Comparison of ENCODE assay signal across 8 mouse cellular contexts in genomic region chr4:139230376-139231120, GRCm38 (mm10). TPM values are rescaled to one million over a fixed set of nuclear protein-coding genes. Genes with fewer than 3 reads are reported as not detected.
DNase-seq lines count a peak whose midpoint lies in the region; ATAC-seq and TF ChIP-seq lines count a peak whose summit lies in the region.

No protein-coding gene starts in this region.

- H3K4me3 ChIP-seq in layer of hippocampus, adult 2 months, result no peak overlapping the region
- H3K4me3 ChIP-seq in brown adipose tissue, adult 24 weeks (ENCODE audit: insufficient read depth, low read depth, low read length), result no peak overlapping the region
- no peak overlapping the region for H3K4me3 ChIP-seq in kidney, embryonic 16.5 days (ENCODE audit: low read length)
- H3K4me3 ChIP-seq in myocyte, result no peak overlapping the region

- no peaks in the 10 kb centered on the region for H3K9me3 ChIP-seq in kidney, embryonic 16.5 days (ENCODE audit: low read length)

- no peak overlapping the region for H3K9ac ChIP-seq in kidney, embryonic 16.5 days (replicated peaks; ENCODE audit: low read length)

- H3K36me3 ChIP-seq in kidney, embryonic 16.5 days (ENCODE audit: insufficient read depth, low read length), result peaks cover 5% of the 10 kb centered on the region
- H3K36me3 ChIP-seq in myocyte (ENCODE audit: control insufficient read depth, insufficient read depth), result no peaks in the 10 kb centered on the region

- peaks cover 51% of the 10 kb centered on the region for H3K4me1 ChIP-seq in brown adipose tissue, adult 24 weeks (ENCODE audit: control insufficient read depth, insufficient read depth, insufficient read length, low read length)
- peaks cover 55% of the 10 kb centered on the region for H3K4me1 ChIP-seq in kidney, embryonic 16.5 days (ENCODE audit: insufficient read depth, low read length)

- 57% methylated on average over 11 of the region's 11 CpGs for WGBS in kidney, embryonic 16.5 days

- TF ChIP-seq POLR2A in myocyte (IDR thresholded peaks at IDR 0.05; ENCODE audit: insufficient read length, low read depth), result no peak

- H3ac ChIP-seq in myocyte (ENCODE audit: control insufficient read depth, insufficient read length), result no peak overlapping the region

- no peak for DNase-seq in layer of hippocampus, adult 2 months (ENCODE audit: low spot score in 2 of 2)
- no peak for DNase-seq in layer of hippocampus, adult 11-12 months (ENCODE audit: low spot score)
- DNase-seq in cerebellum, adult 9-11 months, result no peak
- DNase-seq in layer of hippocampus, adult 9-11 months, result no peak
- no peak for DNase-seq in ovary, postnatal 36 days (ENCODE audit: low spot score)

- no peaks in the 10 kb centered on the region for H3K27me3 ChIP-seq in kidney, embryonic 16.5 days (ENCODE audit: insufficient read depth, low read length)
- no peaks in the 10 kb centered on the region for H3K27me3 ChIP-seq in myocyte (ENCODE audit: control insufficient read depth, insufficient read depth, insufficient read length)

- no peak overlapping the region for H3K4me2 ChIP-seq in kidney, embryonic 16.5 days (replicated peaks; ENCODE audit: low read depth, low read length)
- peak overlapping the region; percentile 51 for H3K4me2 ChIP-seq in myocyte (ENCODE audit: low read depth)

- no peak for TF ChIP-seq CTCF in layer of hippocampus, adult 2 months (conservative IDR thresholded peaks at IDR 0.05)

- peaks cover 89% of the 10 kb centered on the region for H3K79me2 ChIP-seq in myocyte (ENCODE audit: control insufficient read depth, insufficient read depth)

- H3K27ac ChIP-seq in layer of hippocampus, adult 2 months, result peak overlapping the region; percentile 68
- 0 out of 2 replicates have a peak overlapping the region, but pooled peaks have one; percentile 13 for H3K27ac ChIP-seq in brown adipose tissue, adult 24 weeks (replicated peaks; ENCODE audit: low read depth, low read length)
- H3K27ac ChIP-seq in kidney, embryonic 16.5 days (ENCODE audit: low read length), result peak overlapping the region; percentile 1; the same call in 1 of the 2 replicates

- ATAC-seq in kidney, embryonic 16.5 days (ENCODE audit: low FRiP score, low TSS enrichment), result no peak

TF ChIP-seq in myocyte, 11 proteins besides CTCF, POLR2A, EP300 and RAD21:
- no peak for TF ChIP-seq USF1 (IDR thresholded peaks at IDR 0.05; ENCODE audit: low read depth)
- no peak for TF ChIP-seq E2F4 (IDR thresholded peaks at IDR 0.05; ENCODE audit: insufficient read depth)
- TF ChIP-seq MYOD1 (IDR thresholded peaks at IDR 0.05; ENCODE audit: control insufficient read depth in 1 of 3, insufficient read length in 2 of 3, low read depth in 2 of 3), result no peak
- TF ChIP-seq SRF (IDR thresholded peaks at IDR 0.05; ENCODE audit: control insufficient read depth, insufficient read length, low read depth), result no peak
- TF ChIP-seq CEBPB (IDR thresholded peaks at IDR 0.05; ENCODE audit: insufficient read depth, poor library complexity, severe bottlenecking), result no peak
- TF ChIP-seq TCF12 (IDR thresholded peaks at IDR 0.05; ENCODE audit: insufficient read depth, poor library complexity, severe bottlenecking), result no peak
- no peak for TF ChIP-seq REST (IDR thresholded peaks at IDR 0.05; ENCODE audit: insufficient read depth, insufficient read length)
- no peak for TF ChIP-seq MAX (IDR thresholded peaks at IDR 0.05; ENCODE audit: low read depth)
- no peak for TF ChIP-seq TCF3 (IDR thresholded peaks at IDR 0.05; ENCODE audit: insufficient read length, low read depth)
- TF ChIP-seq MYOG (IDR thresholded peaks at IDR 0.05; ENCODE audit: control insufficient read depth in 1 of 3, insufficient read depth in 1 of 3, insufficient read length in 2 of 3, low read depth in 2 of 3), result no peak
- TF ChIP-seq POLR2AphosphoS2 (IDR thresholded peaks at IDR 0.05; ENCODE audit: insufficient read length, low read depth), result no peak

RNA-seq across cellular contexts. Expression of gene Capzb, which starts 37.8 kb away (rescaled TPM):
- total RNA-seq in layer of hippocampus, adult 2 months (2021), result 100 to 1,000 TPM; 374 to 416 TPM
- 154 and 166 TPM in 2 replicates for polyA plus RNA-seq in brown adipose tissue, adult 24 weeks (2012; ENCODE audit: insufficient read depth, insufficient read length, missing spikeins)
- polyA plus RNA-seq in kidney, embryonic 16.5 days (2015; fragmentation: Nextera tagmentation; extraction: Ambion mirVana), result 405 and 415 TPM in 2 replicates
- polyA plus RNA-seq in myocyte (2012; fragmentation: generic; extraction: Trizol), result 247 TPM

Comparison
In these comparisons a context has a peak if more than half of its experiments do, and no peak if none do; other contexts are left out.
1. H3K27ac ChIP-seq: peak in every context shown above with its lines; median percentile 68 in layer of hippocampus, adult 2 months; 13 in brown adipose tissue, adult 24 weeks; 1 in kidney, embryonic 16.5 days.